Mouse (Mus musculus): ENCODE data around the gene Acap2.

The Acap2 gene

GRCm38 (mm10) chr16:31200790-31201567 lies at the start of gene Acap2:
TSS of gene Acap2 (minus strand) at chr16:31201245.
- DNase-seq = peak; percentile 95 to 98

- no peak for DNase-seq
Measured at GRCm38 (mm10) chr16:31249401-31249800, 48.4 kb upstream of the Acap2 start.

- no peak for DNase-seq
Measured at GRCm38 (mm10) chr16:31248717-31249116, 47.7 kb upstream of the Acap2 start.

- DNase-seq = no peak
Measured at GRCm38 (mm10) chr16:31247442-31247841, 46.4 kb upstream of the Acap2 start.

GRCm38 (mm10) chr16:31244053-31244452 lies 43.0 kb upstream of the Acap2 start:
- DNase-seq = no peak

GRCm38 (mm10) chr16:31241433-31241832 lies 40.4 kb upstream of the Acap2 start:
- no peak for DNase-seq

GRCm38 (mm10) chr16:31240569-31240968 lies 39.5 kb upstream of the Acap2 start:
- DNase-seq = no peak

- no peak for DNase-seq
Measured at GRCm38 (mm10) chr16:31238281-31238680, 37.2 kb upstream of the Acap2 start.

GRCm38 (mm10) chr16:31235457-31236310 lies 34.6 kb upstream of the Acap2 start:
- no peak for DNase-seq

GRCm38 (mm10) chr16:31234808-31235456 lies 33.9 kb upstream of the Acap2 start:
- no peak for DNase-seq

- DNase-seq = no peak
Measured at GRCm38 (mm10) chr16:31234356-31234755, 33.3 kb upstream of the Acap2 start.

- no peak for DNase-seq
Measured at GRCm38 (mm10) chr16:31233541-31234339, 32.7 kb upstream of the Acap2 start.

GRCm38 (mm10) chr16:31233167-31233498 lies 32.1 kb upstream of the Acap2 start:
- no peak for DNase-seq

- no peak for DNase-seq
Measured at GRCm38 (mm10) chr16:31232491-31233166, 31.6 kb upstream of the Acap2 start.

GRCm38 (mm10) chr16:31231591-31231990 lies 30.5 kb upstream of the Acap2 start:
- no peak for DNase-seq

- DNase-seq = no peak
Measured at GRCm38 (mm10) chr16:31227746-31228145, 26.7 kb upstream of the Acap2 start.

- no peak for DNase-seq
Measured at GRCm38 (mm10) chr16:31215271-31215670, 14.2 kb upstream of the Acap2 start.

GRCm38 (mm10) chr16:31213463-31213862 lies 12.4 kb upstream of the Acap2 start:
- no peak for DNase-seq

GRCm38 (mm10) chr16:31211503-31211902 lies 10.5 kb upstream of the Acap2 start:
- no peak for DNase-seq

- no peak for DNase-seq
Measured at GRCm38 (mm10) chr16:31210453-31210852, 9.4 kb upstream of the Acap2 start.

GRCm38 (mm10) chr16:31209911-31210310 lies 8.9 kb upstream of the Acap2 start:
- DNase-seq = no peak

- DNase-seq = no peak
Measured at GRCm38 (mm10) chr16:31205726-31206125, 4.7 kb upstream of the Acap2 start.
